Mouse (Mus musculus): ENCODE data around the gene Oaz1.

Oaz1 gene

DNA sequence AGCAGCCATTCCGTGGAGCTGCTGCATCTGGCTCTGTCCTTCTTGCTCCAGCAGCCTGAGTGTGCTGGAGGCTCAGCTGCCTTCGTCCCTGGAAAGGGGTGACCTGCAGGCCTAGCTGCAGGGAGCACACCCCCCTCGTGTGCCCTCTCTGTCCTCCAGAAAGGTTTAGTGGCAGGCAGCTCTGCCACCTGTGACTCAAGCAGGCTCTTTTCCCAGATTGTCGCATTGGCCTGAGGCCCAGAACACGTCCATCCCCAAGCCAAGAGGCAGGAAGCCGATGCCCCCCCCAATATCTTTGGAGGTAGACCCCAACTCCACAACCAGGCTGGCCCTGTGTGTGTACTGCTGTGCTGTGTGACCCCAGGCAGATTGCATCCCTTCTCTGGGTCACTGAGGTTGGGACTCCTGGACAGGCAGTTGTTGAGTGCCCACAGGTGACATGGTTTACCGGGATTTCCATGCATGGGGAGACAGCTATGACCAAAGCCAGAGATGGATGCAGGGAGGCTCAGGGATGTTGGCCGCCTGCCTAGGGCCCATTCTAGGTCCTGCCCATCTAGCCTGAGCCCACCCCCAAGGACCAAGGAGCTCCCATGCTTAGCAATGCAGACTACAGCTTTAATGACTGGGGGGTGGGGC, 18.7 kb downstream of the Oaz1 start:
- no peak for DNase-seq (ENCODE audit: low spot score in 2 of 2)

DNA sequence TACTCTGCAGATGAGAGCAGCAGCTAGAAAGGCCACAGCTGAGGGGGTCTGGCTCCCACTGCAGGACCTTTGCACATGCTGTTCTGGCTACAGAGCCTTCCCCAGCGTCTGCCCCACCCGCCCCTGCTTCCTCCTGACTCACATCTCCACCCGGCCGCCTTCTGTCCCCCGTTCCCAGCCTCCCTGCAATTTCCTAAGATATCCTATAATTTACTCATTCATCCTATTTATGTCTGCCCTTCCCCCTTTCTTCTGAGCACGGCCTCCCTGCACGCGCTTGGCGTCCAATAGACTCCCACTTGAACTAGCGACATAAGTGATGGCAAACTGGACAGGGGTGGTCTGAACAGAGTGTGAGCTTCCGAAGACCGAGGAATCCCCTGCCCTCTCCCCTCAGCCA, 19.3 kb downstream of the Oaz1 start:
- DNase-seq (ENCODE audit: low spot score in 2 of 2) = no peak

DNA sequence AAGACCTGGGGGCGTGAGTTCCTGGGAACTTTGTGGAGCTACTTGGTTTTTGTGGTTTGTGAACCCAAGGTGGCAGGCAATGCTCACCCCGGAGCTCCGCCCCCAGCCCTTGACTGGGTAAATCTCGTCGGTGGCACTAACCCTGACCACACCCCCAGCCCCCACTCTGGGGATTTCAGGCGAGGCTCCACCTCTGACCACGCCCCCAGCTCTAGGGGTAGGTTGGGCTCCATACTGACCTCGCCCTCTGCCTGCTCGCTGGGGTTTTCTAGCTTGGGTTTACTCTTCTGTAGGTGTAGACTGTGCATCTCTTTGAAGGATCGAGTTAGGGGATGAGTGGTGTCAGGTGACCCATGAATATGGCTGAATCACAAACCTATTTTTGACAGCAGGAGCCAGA, 22.1 kb downstream of the Oaz1 start:
- no peak for DNase-seq (ENCODE audit: low spot score in 2 of 2)

DNA sequence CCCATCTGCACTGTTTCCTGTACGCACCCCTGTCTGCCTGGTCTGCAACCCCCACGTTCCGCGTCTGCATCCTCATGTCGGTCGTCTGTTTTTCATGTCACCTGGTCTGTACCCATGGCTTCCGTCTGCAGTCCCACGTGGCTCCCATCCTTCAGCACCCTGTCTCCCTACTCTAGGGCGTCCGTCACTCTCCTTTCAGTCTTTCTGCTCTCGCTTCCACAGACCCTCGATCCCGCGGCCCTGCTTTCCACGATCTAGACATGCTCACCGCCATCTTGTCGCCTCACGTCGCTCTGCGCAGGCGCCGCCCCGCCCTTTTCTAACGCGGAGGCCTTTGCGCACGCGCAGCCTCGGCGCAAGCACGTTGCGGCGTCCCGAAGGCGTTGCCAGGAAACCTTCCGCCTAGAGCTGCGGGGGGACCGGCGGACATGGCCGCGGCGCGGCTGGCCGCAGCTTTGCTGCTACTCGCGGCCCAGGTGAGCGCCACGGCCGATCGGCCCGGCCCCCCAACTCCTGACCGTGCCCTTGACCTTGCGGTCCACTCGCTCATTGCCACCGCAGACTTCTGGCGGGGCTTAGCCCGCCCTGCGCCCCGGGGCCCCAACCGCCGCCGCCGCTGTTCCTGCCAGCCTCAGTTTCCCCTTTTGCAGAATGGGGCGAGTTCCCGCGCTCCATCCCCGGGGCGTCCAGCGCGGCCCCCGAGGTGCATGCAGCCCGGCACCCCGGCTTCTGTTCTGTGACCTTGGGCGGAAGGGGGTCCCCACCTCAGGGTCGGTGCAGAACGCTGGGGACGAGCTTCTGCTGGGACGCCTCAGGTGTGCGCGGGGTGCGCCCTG, 28.7 kb downstream of the Oaz1 start, which contains the start of the genes Lsm7 and Sppl2b:
Gene Lsm7, minus strand, starts transcription at position 297 of the 836 bp plus-strand sequence.
Gene Sppl2b, plus strand, starts transcription at position 363 of the 836 bp plus-strand sequence.
- DNase-seq (ENCODE audit: low spot score in 2 of 2) = peak; percentile 96 to 97

DNA sequence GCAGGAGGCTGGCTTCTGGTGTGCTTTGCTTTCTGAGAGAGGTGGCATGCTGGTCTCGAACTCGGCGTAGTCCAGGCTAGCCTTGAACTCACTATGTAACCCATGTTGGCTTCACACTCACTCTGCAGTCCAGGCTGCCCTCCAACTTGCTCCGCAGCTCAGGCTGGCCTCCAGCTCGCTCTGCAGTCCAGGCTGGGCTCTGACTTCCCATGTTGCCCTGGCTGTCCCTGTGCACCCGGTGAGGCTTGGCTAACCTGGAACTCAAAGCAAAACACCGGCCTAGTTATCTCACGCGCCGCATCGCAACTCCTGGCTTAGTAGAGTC, 29.3 kb downstream of the Oaz1 start:
- no peak for DNase-seq (ENCODE audit: low spot score in 2 of 2)

DNA sequence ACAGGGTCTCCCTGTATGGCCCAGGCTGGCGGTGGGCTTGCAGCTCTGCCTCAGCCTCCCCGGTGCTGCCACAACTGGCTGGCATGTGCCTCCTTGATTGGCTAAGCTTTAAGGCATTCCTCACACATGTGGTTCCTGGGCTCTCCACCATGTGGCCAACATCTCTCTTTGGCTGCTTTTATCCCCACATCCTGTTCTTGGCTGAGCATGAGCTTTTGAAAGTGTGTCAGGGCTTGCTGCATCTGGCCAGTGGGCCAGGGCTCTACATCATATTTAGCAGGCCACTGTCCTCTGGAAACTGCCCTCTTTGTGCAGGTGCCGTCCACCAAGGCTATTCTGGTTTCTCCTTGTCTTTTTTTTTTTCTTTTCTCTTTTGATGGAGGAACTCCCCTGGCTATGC, 29.8 kb downstream of the Oaz1 start:
- no peak for DNase-seq (ENCODE audit: low spot score in 2 of 2)

DNA sequence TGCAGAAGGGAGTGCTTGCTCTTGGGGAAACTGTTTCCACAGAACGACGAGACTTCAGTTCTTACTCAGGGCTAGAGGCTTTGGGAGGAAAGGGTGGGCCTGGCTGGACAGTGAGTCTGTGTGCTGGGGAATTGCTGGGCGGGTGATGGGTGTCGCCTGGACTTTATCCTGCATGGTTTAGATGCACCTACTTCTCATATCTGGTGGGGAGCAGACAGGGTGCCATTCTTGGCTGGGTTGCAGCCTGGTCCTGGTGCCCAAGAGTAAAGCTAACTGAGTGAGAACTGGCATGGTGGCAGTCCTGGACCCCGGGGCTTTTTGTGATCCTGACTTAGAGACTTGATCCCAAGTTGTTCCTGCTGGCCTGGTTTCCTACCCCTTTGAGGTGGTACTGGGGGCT, 30.5 kb downstream of the Oaz1 start:
- DNase-seq (ENCODE audit: low spot score in 2 of 2) = no peak

DNA sequence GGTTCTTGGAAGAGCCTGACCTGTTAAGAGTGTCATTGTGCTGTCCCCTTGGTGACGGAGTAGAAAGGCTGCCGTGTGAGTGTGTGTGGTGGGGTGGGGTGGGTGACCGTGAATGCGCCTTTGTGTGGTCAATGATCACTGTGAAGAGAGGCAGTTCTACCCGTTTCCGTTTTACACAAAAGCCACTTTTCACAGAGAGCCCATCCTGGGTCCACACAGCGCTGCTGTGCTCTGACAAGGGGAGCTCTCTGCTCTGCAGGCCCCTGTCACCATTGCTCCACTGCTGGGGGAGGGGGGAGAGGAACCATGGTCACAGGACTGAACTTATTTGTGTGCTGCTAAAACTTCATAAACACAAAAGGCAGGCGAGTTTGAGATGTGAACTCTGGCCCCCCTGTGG, 30.9 kb downstream of the Oaz1 start:
- no peak for DNase-seq (ENCODE audit: low spot score in 2 of 2)

DNA sequence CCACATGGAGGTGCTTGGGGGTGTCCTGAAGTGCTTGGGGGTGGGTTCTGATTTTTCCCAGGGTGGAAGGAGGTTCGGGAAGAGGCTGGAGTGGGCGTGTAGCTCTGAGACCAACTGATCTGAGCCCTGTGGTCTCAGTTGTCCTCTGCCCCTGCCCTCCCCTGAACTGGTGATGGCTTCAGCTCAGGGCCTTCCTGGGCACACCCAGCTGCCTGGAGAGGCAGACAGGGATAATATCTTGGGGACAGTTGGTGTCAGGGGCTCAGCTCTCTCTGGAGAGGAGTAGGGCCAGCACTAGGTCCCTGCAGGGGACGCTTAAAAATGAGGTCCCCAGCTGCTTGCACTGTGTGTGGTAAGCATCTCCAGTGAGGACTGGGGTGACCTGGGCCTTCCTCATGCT, 31.4 kb downstream of the Oaz1 start:
- DNase-seq (ENCODE audit: low spot score in 2 of 2) = no peak

DNA sequence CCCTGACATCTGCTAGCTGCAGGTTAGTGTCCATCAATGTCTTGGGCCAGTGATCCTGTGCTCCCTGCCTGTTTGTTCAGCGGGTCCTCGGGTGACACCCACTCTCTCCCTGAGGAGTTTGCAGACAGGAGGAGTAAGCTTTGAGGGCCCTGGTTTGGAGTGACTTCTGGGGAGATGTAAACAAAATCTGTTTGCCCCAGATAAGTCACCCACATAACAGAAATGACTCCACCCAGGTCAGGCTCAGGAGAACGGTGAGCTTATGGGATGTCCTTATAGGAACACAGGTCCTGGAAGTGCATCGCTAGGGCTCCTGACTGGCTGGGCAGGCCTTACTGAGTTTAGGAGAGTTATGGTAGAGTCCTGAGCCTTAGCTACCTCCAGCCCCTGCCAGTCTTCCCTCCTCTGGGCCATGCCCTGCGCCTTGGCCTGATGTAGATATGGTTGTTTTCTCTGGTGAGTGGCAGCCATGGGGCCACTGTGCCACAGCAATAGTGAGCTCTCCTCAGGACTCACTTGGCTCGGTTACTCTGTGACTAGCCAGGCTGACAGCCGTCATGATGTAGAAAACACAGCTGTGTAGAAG, 32.0 kb downstream of the Oaz1 start:
- DNase-seq (ENCODE audit: low spot score in 2 of 2) = no peak

DNA sequence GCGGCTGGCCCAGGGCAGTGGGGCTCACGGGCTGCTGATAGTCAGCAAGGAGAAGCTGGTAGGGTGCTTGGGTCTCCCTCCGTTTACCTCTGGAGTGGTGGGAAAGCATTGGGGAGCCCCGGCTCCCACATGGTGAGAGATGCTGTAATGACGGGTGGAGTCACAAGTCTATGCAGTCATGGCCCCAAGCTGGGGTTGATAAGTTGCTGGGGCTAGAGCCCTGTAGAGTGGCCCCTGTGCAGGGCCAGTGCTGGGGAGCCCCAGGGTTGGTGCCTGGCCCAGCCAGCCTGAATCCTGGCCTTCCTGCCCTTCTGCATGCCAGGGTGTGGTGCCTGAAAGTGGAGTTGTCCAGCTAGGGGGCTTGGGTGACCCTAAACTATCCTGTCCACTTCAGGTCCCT, 35.8 kb downstream of the Oaz1 start:
- DNase-seq (ENCODE audit: low spot score in 2 of 2) = no peak

DNA sequence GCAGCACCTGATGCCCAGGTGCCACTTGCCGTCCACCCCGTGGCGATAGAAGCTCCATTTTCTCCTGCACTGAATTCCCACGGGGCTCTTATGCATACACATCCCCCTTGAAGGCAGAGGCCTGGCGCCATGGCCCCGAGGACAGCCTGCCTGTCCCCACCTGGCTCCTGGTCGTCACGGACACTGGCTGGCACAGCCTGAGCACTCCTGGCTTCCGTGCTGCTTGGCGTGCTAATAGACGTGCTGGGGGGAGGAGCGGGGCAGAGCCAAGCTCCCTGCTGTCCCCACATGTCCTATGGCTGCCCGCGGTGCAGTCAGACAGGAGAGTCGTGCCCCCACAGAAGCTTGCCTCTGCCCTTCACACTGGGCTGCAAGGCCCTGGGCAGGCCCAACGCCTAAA, 38.0 kb downstream of the Oaz1 start:
- no peak for DNase-seq (ENCODE audit: low spot score in 2 of 2)

DNA sequence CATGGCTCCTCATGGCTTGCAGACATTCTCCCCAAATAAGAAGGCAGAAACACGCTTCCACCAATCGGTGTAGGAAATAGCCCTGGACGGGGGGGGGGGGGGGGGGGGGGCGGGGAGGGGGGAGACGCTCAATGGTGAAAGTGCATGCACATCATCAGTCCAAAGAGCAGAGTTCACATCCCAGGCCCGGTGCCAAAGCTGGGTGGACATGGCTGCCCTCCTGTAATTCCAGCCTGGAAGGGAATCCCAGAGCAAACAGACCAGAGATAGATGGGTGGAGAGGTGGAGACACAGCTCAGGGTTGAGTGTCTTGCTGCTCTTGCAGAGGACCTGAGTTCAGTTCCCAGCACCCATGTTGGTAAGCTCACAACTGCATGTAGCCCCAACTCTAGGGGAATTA, 44.5 kb downstream of the Oaz1 start:
- no peak for DNase-seq (ENCODE audit: low spot score in 2 of 2)

DNA sequence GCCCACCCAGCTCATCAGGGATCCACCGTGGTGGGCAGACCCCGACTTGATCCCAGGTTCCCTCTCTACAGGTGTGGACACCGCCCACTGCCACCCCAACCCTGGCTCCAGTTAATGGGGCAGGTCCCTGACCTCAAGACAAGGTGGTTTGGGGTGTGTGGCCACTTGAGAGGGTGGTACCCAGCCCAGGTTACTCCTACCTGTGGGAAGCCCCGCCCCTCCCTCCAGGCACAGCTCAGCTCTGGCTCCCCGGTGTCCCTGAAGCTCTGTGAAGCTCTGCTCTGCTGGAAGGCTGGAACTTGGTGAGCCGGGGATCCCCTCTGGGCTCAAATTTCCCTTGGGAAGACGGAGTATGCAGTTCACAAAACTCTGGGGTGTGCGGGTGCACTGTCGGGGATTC, 45.1 kb downstream of the Oaz1 start, which contains the start of gene Tmprss9:
Gene Tmprss9, plus strand, starts transcription at position 268 of the 400 bp plus-strand sequence.
- DNase-seq (ENCODE audit: low spot score in 2 of 2) = no peak

DNA sequence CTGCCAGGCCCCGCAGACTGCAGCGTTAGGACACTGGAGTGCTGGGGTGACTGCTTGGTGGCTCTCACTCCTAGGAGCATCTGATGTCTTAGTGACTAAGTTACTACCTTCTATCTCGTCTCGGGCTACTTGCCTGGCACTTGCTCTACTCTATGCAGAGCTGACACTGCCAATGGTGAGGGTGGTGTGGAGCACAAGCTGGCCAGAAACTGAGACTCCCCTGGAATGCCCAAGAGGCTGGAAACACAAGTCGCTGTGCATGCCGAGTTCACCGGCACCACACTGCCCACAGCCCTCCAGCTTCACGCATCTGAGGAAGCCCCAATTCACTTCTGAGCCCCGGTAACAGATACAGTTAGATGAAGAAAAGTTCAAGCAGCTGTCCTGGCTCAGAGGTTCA, 47.6 kb downstream of the Oaz1 start:
- no peak for DNase-seq (ENCODE audit: low spot score in 2 of 2)

DNA sequence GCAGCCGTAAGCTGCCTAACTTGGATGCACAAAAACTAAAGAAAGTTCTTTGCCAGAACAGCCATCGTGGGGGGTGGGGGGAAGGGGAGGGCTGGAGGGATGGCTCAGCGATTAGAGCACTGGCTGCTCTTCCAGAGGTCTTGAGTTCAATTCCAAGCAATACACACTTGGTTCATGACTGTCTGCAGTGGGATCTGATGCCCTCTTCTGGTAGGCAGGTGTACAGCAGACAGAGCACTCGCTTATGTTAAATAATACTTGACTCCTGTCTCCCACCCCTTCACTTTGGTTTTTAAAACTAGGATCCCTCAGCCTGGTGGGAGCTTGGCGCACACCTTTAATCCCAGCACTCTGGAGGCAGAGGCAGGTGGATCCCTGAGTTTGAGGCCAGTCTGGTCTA, 49.6 kb downstream of the Oaz1 start:
- DNase-seq (ENCODE audit: low spot score in 2 of 2) = peak in 1 of 2 experiments; percentile 42

DNA sequence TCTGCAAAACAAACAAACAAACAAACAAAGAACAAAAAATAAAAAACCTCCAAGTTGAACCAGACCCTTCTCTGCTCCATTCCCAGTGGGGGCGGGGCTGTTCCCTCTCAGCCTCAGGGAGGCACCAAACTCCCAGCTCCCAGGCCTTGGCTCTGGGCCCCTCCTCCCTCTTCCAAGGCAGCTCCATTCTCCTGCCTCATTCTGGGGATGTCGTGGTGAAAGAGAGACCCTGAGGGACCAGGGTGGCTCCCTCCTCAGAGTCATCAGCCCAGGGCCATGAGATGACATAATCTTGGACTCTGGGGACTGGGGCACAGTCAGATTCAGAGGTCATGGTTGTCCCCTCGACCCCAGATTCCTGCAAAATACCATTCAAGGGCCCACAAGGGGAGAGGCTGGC, 50.1 kb downstream of the Oaz1 start:
- no peak for DNase-seq (ENCODE audit: low spot score in 2 of 2)

Measured in urinary bladder, postnatal 36 days (tissue).